Mouse (Mus musculus) stomach, postnatal 0 days (tissue): Measurements from ENCODE around the gene Olfr94. TPM values are rescaled to one million over a fixed set of nuclear protein-coding genes. Genes with fewer than 3 reads are reported as not detected.

ENCODE experiments used
- ATAC-seq: fragments of 200-750 bp; cut with Nextera tagmentation; 2 replicates; pipeline ENCODE4 v1.8.0; 2017; ENCODE audit not compliant: low FRiP score, low TSS enrichment
- DNase-seq: peaks from one replicate; pipeline ENCODE4 v3.0.0-alpha.2; 2016; ENCODE audit warnings: low spot score
- H3K27ac ChIP-seq: fragments of 300-500 bp; sonication (generic); replicated peaks from 2 replicates; pipeline ENCODE4 v1.5.1; 2014; ENCODE audit warnings: mild to moderate bottlenecking, control low read depth
- H3K27me3 ChIP-seq: fragments of 300-500 bp; sonication (generic); 2 replicates; pipeline ENCODE4 v1.6.1; 2014; ENCODE audit warnings: low read length; ENCODE audit not compliant: control insufficient read depth, insufficient read depth
- H3K36me3 ChIP-seq: fragments of 300-500 bp; sonication (generic); 2 replicates; pipeline ENCODE4 v1.6.1; 2014; ENCODE audit warnings: low read length, mixed read lengths; ENCODE audit not compliant: control insufficient read depth, insufficient read depth
- H3K4me1 ChIP-seq: fragments of 300-500 bp; sonication (generic); replicated peaks from 2 replicates; pipeline ENCODE4 v1.6.1; 2014; ENCODE audit warnings: antibody characterized with exemption; ENCODE audit not compliant: control insufficient read depth, insufficient read depth
- H3K4me2 ChIP-seq: fragments of 300-500 bp; sonication (generic); replicated peaks from 2 replicates; pipeline ENCODE4 v1.6.1; 2014; ENCODE audit warnings: low read depth, mild to moderate bottlenecking, control low read depth, moderate library complexity
- H3K4me3 ChIP-seq: fragments of 300-500 bp; sonication (generic); 2 replicates; pipeline ENCODE4 v1.5.1; 2014; ENCODE audit warnings: low read depth, low read length, control low read depth
- H3K9ac ChIP-seq: fragments of 300-500 bp; sonication (generic); 2 replicates; pipeline ENCODE4 v1.6.1; 2014; ENCODE audit warnings: mild to moderate bottlenecking, low read length, control low read depth, mixed read lengths
- H3K9me3 ChIP-seq: fragments of 300-500 bp; sonication (generic); 2 replicates; pipeline ENCODE4 v1.6.1; 2016; ENCODE audit warnings: low read length; ENCODE audit not compliant: control insufficient read depth
- CTCF ChIP-seq: IDR thresholded peaks from 2 replicates; pipeline ENCODE4 v1.5.1; 2016; ENCODE audit warnings: antibody characterized with exemption, low read depth, mild to moderate bottlenecking, moderate library complexity
- EP300 ChIP-seq: optimal IDR thresholded peaks from 2 replicates; pipeline ENCODE3; 2016; ENCODE audit warnings: antibody characterized with exemption
- WGBS: fragments of 180-500 bp; shearing (Covaris S2); extraction: QIAGEN DNeasy Blood & Tissue Kit; methylation state at CpG from one replicate; pipeline ENCODE4 v1.1.7; 2014; 5-methylcytosine and 5-hydroxymethylcytosine counted together
- polyA plus RNA-seq: library from polyadenylated mRNA; unstranded; fragments of >200 nt; fragmentation: Nextera tagmentation; extraction: Ambion mirVana; gene quantifications from 2 replicates; pipeline ENCODE4 v1.2.1, GENCODE M21; 2015

The Olfr94 gene
- polyA plus RNA-seq, 1 experiment from 2014 or later = 0.16 TPM

DNA sequence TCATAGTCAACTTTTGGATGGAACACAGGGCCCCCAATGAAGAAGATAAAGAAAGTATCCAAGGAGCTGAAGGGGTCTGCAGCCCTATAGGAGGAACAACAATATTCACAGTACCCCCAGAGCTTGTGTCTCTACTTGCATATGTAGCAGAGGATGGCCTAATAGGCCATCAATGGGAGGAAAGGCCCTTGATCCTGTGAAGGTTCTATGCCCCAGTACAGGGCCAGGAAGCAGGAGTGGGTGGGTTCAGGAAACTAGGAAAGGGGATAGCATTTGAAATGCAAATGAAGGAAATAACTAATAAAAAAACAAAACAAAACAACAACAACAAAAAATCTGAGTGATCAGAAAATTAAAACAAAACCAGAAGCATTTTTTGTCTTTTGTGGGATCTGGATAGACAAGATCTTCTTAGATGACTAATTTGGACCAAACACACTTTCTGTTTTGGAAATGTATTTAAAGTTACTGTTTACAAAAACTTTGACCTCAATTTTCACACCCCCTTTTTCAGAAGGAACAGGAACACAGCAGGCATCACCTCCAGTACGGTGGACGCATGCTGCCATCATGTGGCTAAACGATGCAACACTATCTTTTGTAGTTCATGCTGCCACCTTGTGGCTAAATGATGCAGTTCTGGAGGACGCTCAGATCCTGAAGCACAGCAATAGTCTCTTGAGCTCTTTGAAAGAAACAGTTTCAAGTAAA is 2.6 kb upstream of the Olfr94 start:
- Histone ChIP-seq H3K36me3 (no peaks in the 10 kb centered on the region), H3K9me3 (no peaks in the 10 kb centered on the region), H3K9ac (no peak overlapping the region), H3K27ac (no peak overlapping the region), H3K4me3 (no peak overlapping the region), H3K27me3 (no peaks in the 10 kb centered on the region), H3K4me2 (no peak overlapping the region), H3K4me1 (no peaks in the 10 kb centered on the region)
- TF ChIP-seq EP300 (no peak), CTCF (peak; percentile 100)
- DNase-seq (peak; percentile 80), ATAC-seq (peak; percentile 77)
- WGBS = 2% methylated on average over 4 of the region's 4 CpGs

- DNase-seq (peak; percentile 28), ATAC-seq (peak; percentile 61)
- Histone ChIP-seq H3K36me3 (no peaks in the 10 kb centered on the region), H3K4me3 (peak overlapping the region; percentile 44), H3K9ac (peak overlapping the region; percentile 51; the same call in 1 of the 2 replicates), H3K27me3 (no peaks in the 10 kb centered on the region; the same call in 1 of the 2 replicates), H3K9me3 (no peaks in the 10 kb centered on the region), H3K4me1 (no peaks in the 10 kb centered on the region), H3K27ac (no peak overlapping the region), H3K4me2 (peak overlapping the region; percentile 79)
- TF ChIP-seq CTCF (peak; percentile 27; the same call in 1 of the 2 replicates), EP300 (no peak)
- WGBS = 1% methylated on average over 76 of the region's 77 CpGs
Observed at GRCm38 (mm10) chr17:37196845-37197724, 3.7 kb downstream of the Olfr94 start.

DNA sequence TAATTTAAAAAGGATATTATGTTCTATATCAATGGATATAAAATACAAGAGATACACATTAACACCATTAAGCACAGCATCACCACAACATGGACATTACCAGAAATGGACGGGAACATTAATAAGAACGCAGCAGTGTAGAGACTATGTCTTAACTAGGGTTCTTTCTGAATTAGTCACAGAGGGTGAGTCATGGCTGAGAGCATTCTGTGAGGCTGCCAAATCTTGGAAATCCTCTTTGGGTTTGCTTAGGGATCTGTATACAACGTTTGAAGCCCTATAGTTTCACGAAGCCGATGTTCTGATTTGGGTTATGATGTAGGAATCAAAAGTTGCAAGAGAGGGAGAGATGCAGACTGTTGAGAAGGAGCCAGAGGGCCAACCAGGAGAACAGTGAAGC is 6.0 kb downstream of the Olfr94 start:
- Histone ChIP-seq H3K9me3 (no peaks in the 10 kb centered on the region), H3K4me2 (no peak overlapping the region), H3K27ac (no peak overlapping the region), H3K9ac (no peak overlapping the region), H3K4me1 (no peaks in the 10 kb centered on the region), H3K4me3 (no peak overlapping the region), H3K27me3 (no peaks in the 10 kb centered on the region; the same call in 1 of the 2 replicates), H3K36me3 (no peaks in the 10 kb centered on the region)
- WGBS = 32% methylated on average over 5 of the region's 5 CpGs
- ATAC-seq (peak; percentile 42; the same call in 1 of the 2 replicates), DNase-seq (no peak)
- no peak for TF ChIP-seq CTCF
- no peak for TF ChIP-seq EP300

GRCm38 (mm10) chr17:37193656-37194055 is 7.1 kb downstream of the Olfr94 start, which contains the start of gene Ubd:
Ubd (plus strand) TSS chr17:37193892.
- DNase-seq = no peak
- Histone ChIP-seq H3K9me3 (no peaks in the 10 kb centered on the region), H3K4me2 (no peak within 1 kb of the TSS), H3K27ac (no peak within 1 kb of the TSS), H3K9ac (no peak within 1 kb of the TSS), H3K27me3 (no peaks in the 10 kb centered on the region; the same call in 1 of the 2 replicates), H3K4me3 (no peak within 1 kb of the TSS), H3K36me3 (no peaks in the 10 kb centered on the region), H3K4me1 (no peaks in the 10 kb centered on the region)
- 87% methylated on average over 2 of the region's 2 CpGs for WGBS
- ATAC-seq = no peak
- TF ChIP-seq EP300 (no peak), CTCF (no peak)

- H3K36me3 ChIP-seq = no peaks in the 10 kb centered on the region
- no peaks in the 10 kb centered on the region for H3K4me1 ChIP-seq
- H3K4me2 ChIP-seq = no peak overlapping the region
- ATAC-seq = no peak
- H3K9ac ChIP-seq = no peak overlapping the region
- no peaks in the 10 kb centered on the region for H3K9me3 ChIP-seq
- DNase-seq = no peak
- no peaks in the 10 kb centered on the region; the same call in 1 of the 2 replicates for H3K27me3 ChIP-seq
- H3K4me3 ChIP-seq = no peak overlapping the region
- no peak for TF ChIP-seq EP300
- no peak for TF ChIP-seq CTCF
- H3K27ac ChIP-seq = no peak overlapping the region
Observed at GRCm38 (mm10) chr17:37193032-37193431, 7.8 kb downstream of the Olfr94 start.
